Mouse (Mus musculus) adipocyte (in vitro differentiated cells): ENCODE data around the gene Tmem256.

Source experiments
- DNase-seq: peaks from one replicate; pipeline ENCODE4 v3.0.0-alpha.2; 2016; ENCODE audit warnings: low spot score

Gene Tmem256

DNA sequence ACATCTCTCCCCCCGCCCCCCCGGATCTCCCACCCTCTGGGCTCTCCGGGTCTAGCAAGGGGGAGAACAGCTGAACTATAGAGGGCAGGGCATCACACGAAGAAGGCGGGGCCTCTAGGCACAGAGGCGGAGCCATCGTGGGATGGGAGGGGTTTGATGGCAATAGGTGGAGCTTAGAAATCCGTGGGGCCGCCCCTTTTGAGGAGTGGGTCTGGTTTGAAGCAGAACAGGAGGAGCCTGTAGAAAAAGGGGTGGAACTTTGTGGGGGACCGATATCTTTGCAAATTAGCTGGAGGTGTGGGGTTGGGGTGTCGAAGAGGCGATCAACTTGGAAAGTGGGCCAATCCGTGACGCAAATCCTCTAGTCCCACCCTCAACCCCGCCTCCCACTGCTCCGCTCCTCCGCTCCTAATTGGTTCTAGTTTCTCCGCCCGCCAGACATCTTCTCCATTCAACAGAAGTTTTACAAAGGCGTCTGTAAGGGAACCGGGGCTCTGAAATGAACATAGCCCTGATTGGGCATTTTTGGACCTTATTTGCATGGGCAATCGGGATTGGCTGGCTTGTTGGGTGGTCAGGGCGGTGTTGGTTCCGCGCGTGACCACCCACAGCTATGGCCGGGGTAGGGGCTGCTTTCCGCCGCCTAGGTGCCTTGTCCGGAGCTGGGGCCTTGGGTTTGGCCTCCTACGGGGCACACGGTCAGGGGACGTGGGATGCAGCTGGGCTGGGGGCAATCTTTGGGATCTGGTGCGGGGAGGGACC lies at the start of gene Tmem256:
Gene Tmem256, plus strand, starts transcription at position 563 of the 762 bp plus-strand sequence.
- peak; percentile 98 for DNase-seq

DNA sequence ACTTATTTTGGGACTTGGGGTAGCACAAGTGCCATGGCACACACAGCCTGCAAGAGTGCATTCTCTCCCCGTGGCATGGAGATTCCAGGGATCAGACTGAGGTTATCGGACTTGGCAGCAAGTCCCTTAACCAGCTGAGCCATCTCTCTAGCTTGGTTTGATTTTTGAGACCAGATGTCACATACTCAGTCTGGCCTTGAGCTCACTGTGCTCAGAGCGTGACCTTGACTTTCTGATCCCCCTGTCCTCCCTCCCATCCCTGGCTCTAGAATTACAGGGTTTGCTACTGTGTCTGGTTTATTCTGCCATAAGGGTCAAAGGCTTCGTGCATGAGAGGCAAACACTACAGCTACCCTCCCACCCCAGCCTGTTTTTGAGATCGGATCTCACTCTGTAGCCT lies 48.9 kb upstream of the Tmem256 start:
- DNase-seq = no peak

DNA sequence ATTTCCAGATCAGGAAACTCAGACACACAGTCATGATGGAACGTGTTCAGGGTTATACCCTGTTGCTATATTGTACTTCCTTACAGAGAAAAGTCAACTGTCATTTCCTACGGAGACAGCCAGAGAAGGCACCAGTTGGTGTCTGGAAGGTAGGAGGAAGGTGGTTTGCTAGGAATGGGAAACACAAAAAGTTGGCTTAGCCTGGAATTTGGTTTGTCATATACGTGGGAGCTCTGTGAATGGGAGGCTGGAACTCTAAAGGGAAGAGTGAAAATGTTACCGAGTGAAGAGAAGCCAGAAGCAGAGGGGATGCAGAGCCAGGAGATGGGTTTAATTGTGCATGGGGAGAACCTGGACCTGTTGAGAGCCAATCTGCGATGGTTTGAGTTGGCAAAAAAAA lies 46.9 kb upstream of the Tmem256 start:
- DNase-seq = no peak

DNA sequence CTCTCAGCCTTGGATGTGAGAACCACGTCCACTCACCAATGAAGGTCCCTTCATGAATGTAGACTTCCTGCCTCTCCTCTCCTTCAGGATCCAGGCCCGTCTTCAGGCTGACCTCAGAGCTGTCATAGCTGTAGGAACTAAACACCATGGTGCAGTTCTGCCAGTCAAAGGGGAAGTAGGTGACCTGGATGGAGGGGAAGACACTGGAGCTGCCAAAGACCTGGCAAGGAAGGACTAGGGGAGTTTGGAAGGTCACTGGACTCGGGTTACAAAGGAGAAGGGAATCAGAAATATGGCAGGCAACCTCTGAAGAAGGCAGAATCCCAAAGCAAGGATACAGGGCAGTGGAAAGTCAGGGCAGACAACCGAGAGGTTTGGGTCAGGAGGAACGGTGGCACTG lies 44.9 kb upstream of the Tmem256 start:
- DNase-seq = no peak

DNA sequence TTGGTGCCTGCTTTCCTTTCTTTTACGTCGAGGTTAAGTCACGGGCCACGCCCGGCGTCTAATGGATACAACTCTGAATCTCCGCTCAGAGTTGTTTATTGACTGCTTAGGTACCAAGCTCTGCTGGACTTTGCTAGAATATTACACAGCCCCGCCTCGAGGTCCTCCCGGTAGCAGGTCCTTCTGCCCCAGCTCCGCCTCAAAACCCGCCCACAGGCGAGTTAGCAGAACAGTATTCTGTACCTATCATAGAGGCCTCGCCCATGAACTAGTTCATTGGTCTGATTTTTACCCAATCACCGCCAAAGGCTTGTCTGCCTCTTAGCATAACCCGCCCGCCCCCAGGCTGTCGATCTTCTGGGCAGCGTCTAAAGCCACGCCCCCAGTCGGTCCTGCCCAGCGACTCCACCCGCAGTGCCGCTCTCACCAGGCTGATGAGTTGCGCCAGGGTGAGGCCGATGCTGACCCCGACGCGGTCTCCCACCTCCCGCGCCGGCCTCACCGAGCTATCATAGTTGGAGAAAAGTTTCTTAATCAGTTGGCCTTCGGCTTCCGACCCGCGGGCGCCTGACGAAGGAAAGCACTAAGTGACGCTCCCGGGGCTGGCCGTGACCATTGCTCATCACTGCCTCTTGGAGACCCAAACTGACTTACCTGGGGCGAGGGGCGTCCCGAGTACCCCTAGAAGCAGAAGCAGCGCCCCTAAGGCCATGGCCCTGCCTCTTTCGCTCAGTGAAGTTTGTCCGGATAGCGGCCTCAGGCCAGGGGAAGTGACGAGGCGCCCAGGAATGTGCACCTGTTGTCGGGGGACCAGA lies 42.9 kb upstream of the Tmem256 start, which contains the start of gene Chrnb1:
Gene Chrnb1, minus strand, starts transcription at position 776 of the 815 bp plus-strand sequence.
- DNase-seq = peak; percentile 89

DNA sequence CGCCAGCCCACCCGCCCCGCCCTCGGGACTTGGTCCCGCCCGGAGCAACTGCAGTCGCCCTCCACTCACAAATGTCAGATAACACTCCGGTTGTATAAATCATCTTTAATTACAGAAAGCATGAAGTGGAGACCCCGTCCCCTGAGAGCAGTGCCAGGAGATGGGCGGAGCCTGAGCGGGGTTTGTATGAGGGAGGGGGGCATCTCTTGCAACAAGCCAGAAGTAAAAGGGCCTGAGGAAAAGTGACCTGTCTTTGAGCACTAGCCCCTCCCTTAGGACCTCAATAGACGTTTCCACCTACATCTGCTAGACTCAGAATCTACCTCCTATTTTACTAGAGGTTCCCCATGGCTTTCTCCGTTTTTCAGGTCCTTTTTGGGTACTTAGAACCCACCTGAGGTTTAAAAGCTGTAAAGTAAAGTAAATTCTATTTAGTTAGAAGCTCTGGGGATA lies 42.3 kb upstream of the Tmem256 start:
- no peak for DNase-seq

DNA sequence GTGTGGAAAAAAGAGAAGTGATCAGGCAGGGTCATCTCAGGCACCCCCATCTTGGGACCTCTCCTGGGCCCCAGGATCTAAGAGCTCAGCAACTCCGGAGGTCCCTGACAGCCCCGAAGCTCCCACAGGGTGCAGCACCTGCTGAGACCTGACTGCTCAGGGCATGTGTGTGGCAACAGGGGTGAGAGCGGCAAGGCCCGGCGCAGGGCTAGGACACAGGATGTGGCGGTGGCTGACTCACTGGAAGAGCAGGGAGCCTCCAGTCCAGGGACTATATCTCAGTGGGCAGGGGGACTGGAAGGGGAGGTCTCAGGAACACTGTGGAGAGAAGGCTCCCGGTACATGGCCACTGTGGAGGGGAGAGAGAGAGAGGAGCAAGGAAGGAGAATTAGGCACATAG lies 40.4 kb upstream of the Tmem256 start:
- DNase-seq = no peak

DNA sequence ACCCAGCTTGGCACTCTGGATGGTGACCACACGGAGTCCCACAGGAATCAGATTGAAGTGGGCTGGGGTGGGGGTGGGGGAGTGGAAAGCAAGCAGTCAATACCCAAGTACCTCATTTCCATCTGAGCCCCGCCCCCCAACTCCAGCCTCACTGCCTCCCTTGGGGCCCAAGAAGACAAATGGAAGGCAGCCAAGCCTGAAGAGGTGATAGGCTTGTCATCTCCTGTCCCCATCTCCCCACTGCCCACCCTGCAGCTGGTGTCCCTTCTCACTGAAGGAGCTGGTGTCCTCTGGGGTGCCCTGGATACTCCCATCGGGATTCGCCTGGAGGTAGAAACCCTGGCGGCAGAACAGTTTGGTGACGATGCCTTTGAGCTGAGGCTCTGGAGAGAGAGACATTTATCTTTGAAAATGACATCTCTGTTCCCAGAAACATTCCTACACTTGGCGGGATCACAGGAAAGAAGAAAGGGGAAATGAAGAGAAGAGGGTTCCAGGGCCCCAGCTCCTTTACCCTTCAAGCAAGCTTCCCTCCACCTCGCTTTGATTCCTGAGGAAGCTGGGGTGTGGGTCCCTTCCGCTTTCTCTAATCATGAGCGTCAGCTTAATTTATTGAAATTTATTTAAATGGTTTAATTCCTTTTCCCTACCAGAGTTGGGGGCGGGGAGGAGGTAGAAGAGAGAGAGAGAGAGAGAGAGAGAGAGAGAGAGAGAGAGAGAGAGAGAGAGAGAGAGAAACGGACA lies 38.7 kb upstream of the Tmem256 start:
- DNase-seq = no peak

DNA sequence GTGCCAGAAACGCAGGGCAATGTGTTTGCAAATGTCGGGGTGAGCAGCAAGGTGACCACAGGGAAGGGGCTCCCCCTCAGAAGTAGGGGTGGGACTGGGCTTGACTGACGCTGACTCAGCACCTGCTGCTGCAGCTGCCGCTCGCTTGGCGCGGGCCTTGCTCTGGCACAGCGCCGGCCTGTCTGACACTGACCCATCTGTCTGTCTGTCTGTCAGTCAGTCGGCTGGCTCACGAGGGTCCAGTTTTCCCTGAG lies 38.2 kb upstream of the Tmem256 start:
- no peak for DNase-seq

DNA sequence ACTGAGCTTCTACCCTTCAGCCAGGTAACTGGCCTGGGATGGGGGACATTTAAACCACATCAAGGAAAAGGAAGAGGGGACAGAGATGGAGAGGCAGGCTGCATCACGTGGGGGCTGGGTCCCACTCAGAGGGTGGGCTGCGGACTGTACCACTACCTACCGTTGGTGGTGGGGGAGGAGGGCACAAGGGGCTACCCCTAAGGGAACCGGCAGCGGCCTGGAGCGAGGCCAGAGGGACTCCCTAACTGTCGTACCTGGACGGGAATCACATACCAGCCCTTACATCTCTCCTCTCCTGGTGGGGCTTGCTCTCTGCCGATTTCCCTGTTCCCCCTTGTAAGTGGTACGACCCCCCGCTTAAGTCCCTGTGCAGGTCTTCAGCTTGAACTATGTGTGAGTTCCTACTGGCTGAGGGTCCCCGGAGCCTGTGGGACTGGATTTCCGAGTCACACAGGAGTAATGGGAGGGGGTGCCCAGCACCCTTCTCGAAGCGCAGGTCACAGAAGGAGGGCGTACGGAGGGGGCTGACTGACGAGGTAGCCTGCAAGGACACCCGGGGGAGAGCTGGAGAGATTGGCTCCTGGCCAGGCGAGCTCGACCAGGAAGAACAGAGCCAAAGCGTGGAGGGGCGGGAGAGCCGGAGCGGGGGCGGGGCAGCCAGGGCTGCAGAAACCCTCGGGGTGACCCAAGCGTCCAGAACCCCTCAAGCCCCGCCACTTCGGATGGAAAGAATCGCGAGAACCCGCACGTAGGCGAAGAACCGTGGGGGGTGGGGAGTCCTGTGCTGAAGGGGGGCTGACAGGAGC lies 37.7 kb upstream of the Tmem256 start:
- no peak for DNase-seq

DNA sequence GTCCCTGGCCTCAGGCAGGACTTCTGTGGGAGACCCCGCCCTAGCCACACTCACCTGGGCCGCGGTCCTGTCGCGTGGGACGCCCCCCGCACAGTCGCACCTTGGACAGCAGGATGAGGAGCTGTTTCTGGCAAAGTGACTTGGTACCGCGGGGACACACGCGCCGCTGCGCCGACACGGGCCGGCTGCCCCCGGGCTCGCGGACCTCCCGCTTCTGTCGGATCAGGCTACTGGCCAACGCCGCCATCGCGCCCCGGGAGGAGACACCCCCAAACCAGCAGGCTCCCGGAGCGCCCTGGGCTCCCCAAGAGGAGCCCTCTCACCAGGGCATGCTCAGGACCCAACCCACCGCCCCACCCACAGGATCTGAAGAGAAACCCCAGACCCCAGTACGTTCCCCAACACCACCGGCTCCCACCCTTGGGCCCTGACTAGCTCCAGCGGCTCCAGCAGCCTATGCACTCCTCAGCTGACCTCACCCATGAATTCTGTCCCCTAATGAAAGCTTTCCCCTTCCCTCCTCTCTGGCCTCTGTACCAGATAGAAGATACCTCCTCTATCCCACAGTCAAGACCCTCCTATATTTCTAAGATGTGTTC lies 36.8 kb upstream of the Tmem256 start, which contains the start of gene Fgf11:
Gene Fgf11, minus strand, starts transcription at position 479 of the 599 bp plus-strand sequence.
- no peak for DNase-seq

DNA sequence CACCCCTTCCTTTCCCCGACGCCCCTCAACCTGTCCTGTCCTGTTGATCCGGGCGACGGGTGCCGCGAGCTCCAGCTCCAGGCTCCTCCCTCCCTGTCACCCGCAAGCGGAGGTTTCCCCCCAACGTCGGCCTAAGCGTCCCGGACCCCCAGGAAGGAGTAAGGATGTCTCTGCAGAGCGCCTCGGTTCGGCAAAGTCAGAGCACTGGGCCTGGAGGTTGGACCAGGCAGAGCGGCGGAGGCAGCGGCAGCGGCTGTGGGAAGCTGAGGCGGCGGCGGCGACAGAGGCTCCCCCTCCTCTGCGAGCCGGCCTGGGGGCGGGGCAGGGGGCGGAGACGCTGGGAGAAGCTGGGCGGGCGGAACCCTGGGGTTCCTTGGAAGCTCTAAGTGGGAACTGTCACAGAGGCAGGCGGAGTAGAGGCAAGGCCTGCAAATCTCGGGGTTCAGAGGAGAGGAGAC lies 35.6 kb upstream of the Tmem256 start:
- DNase-seq = no peak

DNA sequence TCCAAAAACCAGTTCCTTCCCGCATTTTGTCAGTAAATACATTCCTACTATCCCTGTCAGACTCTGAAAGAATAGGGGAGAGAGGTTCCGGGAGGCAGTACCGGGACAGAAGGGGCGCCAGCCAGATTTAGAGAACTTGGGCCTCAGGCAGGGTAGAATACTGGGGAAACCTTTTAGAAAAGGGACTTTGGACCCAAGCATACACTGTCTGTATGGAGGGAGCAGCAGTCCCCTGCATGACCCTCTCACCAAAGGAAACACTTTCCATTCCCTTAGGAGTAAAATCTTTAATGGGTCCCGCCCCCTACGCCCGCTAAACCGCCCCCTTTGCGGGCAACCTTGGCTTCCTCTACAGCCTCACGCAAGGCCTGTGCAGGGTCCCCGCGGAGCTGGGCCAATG lies 35.0 kb upstream of the Tmem256 start:
- DNase-seq = no peak

DNA sequence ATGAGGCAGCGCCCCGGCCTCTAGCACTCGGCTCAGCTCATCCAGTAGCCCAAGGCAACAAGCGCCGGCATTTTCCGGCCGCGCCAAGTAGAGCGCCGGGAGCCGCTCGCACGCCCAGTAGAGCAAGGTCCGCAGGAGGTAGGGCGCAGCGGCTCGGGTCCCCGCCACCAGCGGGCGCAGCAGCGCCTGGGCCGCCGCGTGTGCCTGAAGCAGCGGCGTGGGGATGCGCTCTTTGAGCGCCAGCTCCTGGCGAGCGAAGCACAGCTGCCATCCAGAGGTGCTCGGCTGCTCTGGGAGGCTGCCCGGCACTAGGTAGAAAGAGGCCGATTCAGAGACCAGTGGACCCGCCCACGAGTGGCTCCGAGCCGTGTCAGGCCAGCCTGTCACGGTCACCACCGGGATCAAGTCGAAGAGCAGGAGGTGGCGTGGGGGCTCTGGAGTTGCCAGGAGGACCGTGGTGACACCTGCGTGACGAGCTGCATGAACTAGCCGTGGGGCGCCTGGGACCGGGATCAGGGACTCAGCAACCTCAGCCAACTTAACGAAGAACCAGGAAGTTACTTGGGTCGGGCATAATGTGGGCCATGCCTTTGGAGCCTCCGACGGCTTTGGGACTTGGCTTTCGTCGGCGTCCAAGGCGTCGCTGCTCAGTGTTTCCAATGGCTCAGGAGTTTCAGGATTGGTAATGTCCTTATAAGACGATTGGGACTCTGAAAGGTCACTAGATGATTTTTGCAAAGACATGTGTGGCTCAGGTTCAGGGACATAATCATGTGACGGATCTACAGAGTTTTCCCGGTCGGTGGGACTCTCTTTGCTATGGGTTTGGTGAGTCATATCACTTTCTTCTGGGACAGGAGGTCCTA lies 34.3 kb upstream of the Tmem256 start:
- DNase-seq = peak; percentile 61

DNA sequence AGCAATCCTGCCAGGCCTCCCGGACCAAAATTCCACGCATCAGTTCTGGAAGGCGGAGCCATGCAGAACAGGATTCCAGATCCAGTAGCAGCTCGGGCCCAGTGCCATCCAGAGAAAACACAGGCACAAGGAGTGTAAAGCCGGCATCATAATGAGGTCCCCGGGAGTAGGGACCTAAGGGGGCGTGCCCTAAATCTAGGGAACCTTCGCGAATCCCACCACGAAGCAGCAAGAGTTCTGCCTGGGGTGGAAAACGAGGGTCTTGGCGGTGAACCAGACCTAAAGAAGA lies 33.7 kb upstream of the Tmem256 start:
- DNase-seq = no peak

DNA sequence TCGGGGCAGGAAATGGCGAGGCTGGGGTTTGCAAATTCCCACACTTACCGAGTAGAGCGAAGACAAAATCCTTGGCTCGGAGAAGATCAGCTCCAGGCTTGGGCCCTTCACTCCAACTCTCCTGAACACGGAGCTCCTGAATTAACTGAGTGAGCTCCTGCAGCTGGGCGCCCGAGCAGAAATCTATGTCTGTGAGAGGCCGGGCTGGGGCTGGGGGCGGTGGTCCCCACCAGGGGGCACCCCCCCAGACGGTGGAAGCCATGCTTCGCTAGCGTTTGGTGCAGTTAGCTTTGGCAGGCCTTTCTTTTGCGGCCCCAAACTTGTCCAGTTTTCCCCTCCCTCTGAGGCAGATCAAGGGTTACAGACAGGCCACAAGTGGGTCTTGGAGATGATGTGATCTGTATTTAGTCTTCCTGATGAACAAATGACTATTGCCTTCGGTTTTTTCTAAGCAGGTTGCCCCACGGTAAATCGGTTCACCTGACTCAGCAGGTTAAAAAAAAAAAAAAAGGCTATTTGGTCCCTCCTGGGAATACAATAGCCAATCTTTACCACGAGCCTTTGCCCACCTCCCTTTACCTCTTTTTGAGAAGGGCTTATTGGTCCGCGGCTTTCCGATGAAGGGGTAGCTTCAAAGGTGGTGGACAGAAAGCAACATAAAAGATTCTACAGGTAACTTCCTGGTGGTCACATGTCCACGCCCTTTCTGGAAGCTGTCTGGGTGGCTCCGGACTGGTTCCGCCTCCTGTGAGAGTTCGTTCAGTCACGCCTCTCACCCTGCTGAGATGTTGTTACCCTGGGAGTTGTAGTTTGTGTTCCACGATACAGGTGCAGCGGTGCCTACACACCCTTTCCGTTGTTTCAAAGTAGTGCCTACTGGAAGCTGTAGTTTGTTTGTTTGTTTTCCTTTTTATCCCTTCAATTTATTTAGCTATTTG lies 33.1 kb upstream of the Tmem256 start, which contains the start of gene Tmem102:
Gene Tmem102, minus strand, starts transcription at position 653 of the 938 bp plus-strand sequence.
- DNase-seq = no peak

DNA sequence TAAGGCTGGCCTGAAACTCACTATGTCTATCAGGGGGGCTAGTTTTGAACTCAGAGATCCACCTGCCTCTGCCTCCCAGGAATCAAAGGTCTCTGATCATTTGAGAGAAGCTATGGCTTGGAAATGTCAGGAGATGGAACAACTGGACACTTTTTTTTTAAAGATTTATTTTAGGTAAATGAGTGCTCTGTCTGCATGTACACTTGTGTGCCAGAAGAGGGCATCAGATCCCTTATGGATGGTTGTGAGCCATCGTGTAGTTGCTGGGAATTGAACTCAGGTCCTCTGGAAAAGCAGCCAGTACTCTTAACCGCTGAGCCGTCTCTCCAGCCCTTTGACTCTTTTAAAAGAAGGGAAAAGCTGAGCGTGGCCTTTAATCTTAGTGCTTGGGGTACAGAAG lies 31.9 kb upstream of the Tmem256 start:
- DNase-seq = no peak

DNA sequence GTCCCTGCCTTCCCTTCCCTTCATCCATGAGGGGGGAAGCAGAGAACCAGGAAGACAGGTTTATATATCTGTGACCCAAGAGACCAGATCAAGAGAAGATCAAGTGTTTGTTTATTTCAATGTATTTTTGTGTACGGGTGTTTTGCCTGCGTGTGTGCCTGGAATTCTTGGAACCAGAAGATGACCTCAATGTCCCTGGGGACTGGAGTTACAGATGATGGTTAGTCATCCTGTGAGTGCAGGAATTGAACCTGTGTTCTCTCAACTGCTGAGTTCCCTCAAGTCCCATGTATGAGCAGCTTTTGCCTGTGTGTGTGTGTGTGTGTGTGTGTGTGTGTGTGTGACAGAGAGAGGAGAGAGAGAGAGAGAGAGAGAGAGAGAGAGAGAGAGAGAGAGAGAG lies 30.7 kb upstream of the Tmem256 start:
- peak; percentile 27 for DNase-seq

DNA sequence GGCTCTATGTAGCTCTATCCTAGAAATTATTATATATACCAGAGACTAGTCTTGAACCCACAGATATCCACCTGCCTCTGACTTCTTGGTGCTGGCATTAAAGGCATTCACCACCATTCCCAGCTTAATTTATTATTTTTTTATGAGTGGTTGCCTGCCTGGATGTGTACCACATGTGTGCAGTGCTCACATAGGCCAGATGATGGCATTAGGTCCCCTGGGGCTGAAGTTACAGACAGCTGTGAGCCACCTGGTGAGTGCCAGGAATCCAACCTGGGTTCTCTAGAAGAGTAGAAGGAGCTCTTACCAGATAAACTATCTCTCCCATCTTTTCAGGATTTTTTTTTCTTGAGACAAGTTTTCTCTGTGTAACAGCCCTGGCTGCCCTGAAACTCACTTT lies 28.0 kb upstream of the Tmem256 start:
- no peak for DNase-seq
